Comparison of ENCODE assay signal across 21 mouse cellular contexts in the genomic region with DNA sequence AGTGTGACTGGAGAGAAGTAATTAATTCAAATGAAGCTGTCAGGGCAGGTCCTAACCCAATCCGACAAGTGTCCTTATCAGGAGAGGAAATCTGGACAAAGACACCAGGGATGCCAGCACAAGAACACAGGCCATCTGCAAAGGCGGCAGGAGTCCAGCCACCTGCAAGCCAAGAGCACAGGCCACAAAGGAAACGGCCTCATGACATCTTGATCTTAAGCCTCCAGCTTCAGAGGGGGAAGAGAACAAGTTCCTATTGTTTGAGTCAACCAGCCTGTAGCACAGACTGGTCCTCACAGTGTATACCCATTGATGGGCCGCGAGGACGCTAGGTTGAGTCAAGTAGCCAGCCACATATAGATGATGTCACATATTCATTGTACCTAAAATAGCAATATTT.
DNase-seq lines count a peak whose midpoint lies in the region; ATAC-seq and TF ChIP-seq lines count a peak whose summit lies in the region.
"Had no signal": no experiment of that assay in that cellular context is flagged by ENCODE, and none has a peak within 500 bp of the region (broad histone marks: within the 10 kb centered on the region; RNA-seq: fewer than 3 reads in every experiment).

No protein-coding gene starts in this region.

- H3K36me3 ChIP-seq in forebrain, embryonic 10.5 days (replicated peaks) = no peaks in the 10 kb centered on the region
- H3K36me3 ChIP-seq in forebrain, embryonic 16.5 days (ENCODE audit: control insufficient read depth, insufficient read depth) = no peaks in the 10 kb centered on the region
- no peaks in the 10 kb centered on the region for H3K36me3 ChIP-seq in lung, postnatal 0 days (ENCODE audit: insufficient read depth, low read length)
- H3K36me3 ChIP-seq: heart, embryonic 12.5 days; intestine, embryonic 15.5 days; neural tube, embryonic 13.5 days had no signal

- WGBS in forebrain, embryonic 10.5 days = 47% methylated on average over 6 of the region's 6 CpGs
- WGBS in forebrain, embryonic 16.5 days = 47% methylated on average over 6 of the region's 6 CpGs
- WGBS in lung, postnatal 0 days = 55% methylated on average over 6 of the region's 6 CpGs

- peaks cover 22% of the 10 kb centered on the region for H3K4me1 ChIP-seq in forebrain, embryonic 10.5 days
- peaks cover 4% of the 10 kb centered on the region; the same call in 1 of the 2 replicates for H3K4me1 ChIP-seq in forebrain, embryonic 16.5 days (replicated peaks; ENCODE audit: control insufficient read depth, insufficient read depth, low read length)
- no peaks in the 10 kb centered on the region for H3K4me1 ChIP-seq in lung, postnatal 0 days (ENCODE audit: insufficient read depth, low read depth, low read length)
- H3K4me1 ChIP-seq: intestine, embryonic 15.5 days had no signal

- no peak for DNase-seq in forebrain, embryonic 10.5 days (ENCODE audit: extremely low spot score, low spot score)
- peak; percentile 25 for DNase-seq in lung, postnatal 36 days
- DNase-seq in lung, postnatal 0 days (ENCODE audit: low spot score) = no peak
- peak; percentile 82 for DNase-seq in cerebellum, adult 11-12 months
- peak; percentile 82 to 83 for DNase-seq in cerebellum, postnatal 25 days
- DNase-seq in right cerebral cortex, adult 18-20 months = no peak
- no peak for DNase-seq in right cerebral cortex, adult 2 months (ENCODE audit: low spot score in 2 of 2)
- DNase-seq: adrenal gland, postnatal 10 days; B cell, adult 2 months; embryo, embryonic 11 days; heart, postnatal 4 days; right cerebral cortex, postnatal 4 days had no signal

- no peaks in the 10 kb centered on the region for H3K9me3 ChIP-seq in forebrain, embryonic 10.5 days
- no peaks in the 10 kb centered on the region for H3K9me3 ChIP-seq in forebrain, embryonic 16.5 days (ENCODE audit: control insufficient read depth, low read length)
- H3K9me3 ChIP-seq in lung, postnatal 0 days (ENCODE audit: low read length) = no peaks in the 10 kb centered on the region
- H3K9me3 ChIP-seq: heart, embryonic 12.5 days; intestine, embryonic 15.5 days; limb, embryonic 13.5 days; neural tube, embryonic 13.5 days had no signal

- H3K27me3 ChIP-seq in forebrain, embryonic 10.5 days (ENCODE audit: poor library complexity, severe bottlenecking) = no peaks in the 10 kb centered on the region
- H3K27me3 ChIP-seq in forebrain, embryonic 16.5 days (replicated peaks; ENCODE audit: control insufficient read depth, insufficient read depth, low read length) = no peaks in the 10 kb centered on the region
- no peaks in the 10 kb centered on the region for H3K27me3 ChIP-seq in lung, postnatal 0 days (replicated peaks; ENCODE audit: insufficient read depth, low read length)
- H3K27me3 ChIP-seq: heart, embryonic 12.5 days; intestine, embryonic 15.5 days; limb, embryonic 13.5 days; neural tube, embryonic 13.5 days had no signal

- no peak for TF ChIP-seq EP300 in lung, postnatal 0 days (IDR thresholded peaks at IDR 0.05)

- no peak overlapping the region for H3K9ac ChIP-seq in forebrain, embryonic 16.5 days (replicated peaks; ENCODE audit: low read depth, low read length)
- no peak overlapping the region for H3K9ac ChIP-seq in lung, postnatal 0 days (replicated peaks; ENCODE audit: low read depth)
- H3K9ac ChIP-seq: heart, embryonic 12.5 days; intestine, embryonic 15.5 days; limb, embryonic 13.5 days; liver, embryonic 14.5 days; neural tube, embryonic 13.5 days had no signal

- H3K4me2 ChIP-seq in forebrain, embryonic 16.5 days (ENCODE audit: low read length) = no peak overlapping the region
- no peak overlapping the region for H3K4me2 ChIP-seq in lung, postnatal 0 days (replicated peaks; ENCODE audit: low read depth, low read length)
- H3K4me2 ChIP-seq: heart, embryonic 12.5 days; intestine, embryonic 15.5 days; limb, embryonic 13.5 days; neural tube, embryonic 13.5 days had no signal

- H3K27ac ChIP-seq in forebrain, embryonic 10.5 days = peak overlapping the region; percentile 13; the same call in 1 of the 2 replicates
- no peak overlapping the region for H3K27ac ChIP-seq in forebrain, embryonic 16.5 days (ENCODE audit: low read length)
- no peak overlapping the region for H3K27ac ChIP-seq in lung, postnatal 0 days (ENCODE audit: low read length)
- H3K27ac ChIP-seq: intestine, embryonic 15.5 days; kidney, postnatal 0 days; left cerebral cortex, adult 2 months; limb, embryonic 13.5 days; liver, embryonic 14.5 days; neural tube, embryonic 13.5 days had no signal

- no peak for ATAC-seq in forebrain, embryonic 16.5 days
- no peak for ATAC-seq in lung, postnatal 0 days
- ATAC-seq: forebrain, embryonic 14.5 days; intestine, embryonic 15.5 days had no signal

- H3K4me3 ChIP-seq in forebrain, embryonic 10.5 days = no peak overlapping the region
- H3K4me3 ChIP-seq in forebrain, embryonic 16.5 days (replicated peaks; ENCODE audit: low read length) = no peak overlapping the region
- no peak overlapping the region for H3K4me3 ChIP-seq in lung, postnatal 0 days (ENCODE audit: low read depth, low read length)
- H3K4me3 ChIP-seq: heart, embryonic 12.5 days; intestine, embryonic 15.5 days; left cerebral cortex, adult 2 months; limb, embryonic 13.5 days; neural tube, embryonic 13.5 days had no signal

- no peak for TF ChIP-seq CTCF in lung, postnatal 0 days (IDR thresholded peaks at IDR 0.05)

Comparison
In these comparisons a context has a peak if more than half of its experiments do, and no peak if none do; other contexts are left out.
1. DNase-seq: peak in lung, postnatal 36 days (single experiment), cerebellum, adult 11-12 months (single experiment) and cerebellum, postnatal 25 days (2 of 2); none in forebrain, embryonic 10.5 days (single experiment), lung, postnatal 0 days (single experiment), right cerebral cortex, adult 18-20 months (single experiment) and right cerebral cortex, adult 2 months (0 of 2).